Mouse (Mus musculus) gastrocnemius, postnatal 14 days (tissue): Measurements from ENCODE around the gene Mrpl37. TPM values are rescaled to one million over a fixed set of nuclear protein-coding genes. Genes with fewer than 3 reads are reported as not detected.

Source experiments
- total RNA-seq, 2 experiments: library from RNA; stranded (reverse); gene quantifications; 2 replicates each; pipeline ENCODE4 v1.2.3; 2021

Mrpl37 gene
- total RNA-seq, 2 experiments from 2014 or later: 75.8 to 84.3 TPM

Other genes starting within 250 kb of the Mrpl37 start
- 10 to 100 TPM; 23.4 to 27.9 TPM for gene Ssbp3, start 156.2 kb downstream of the Mrpl37 start, total RNA-seq
- 10 to 100 TPM; 16.2 to 17.1 TPM for gene Cyb5rl, start 120 bp upstream of the Mrpl37 start, total RNA-seq
- gene Cdcp2, start 30.0 kb upstream of the Mrpl37 start, total RNA-seq: not detected
- gene Tmem59, start 111.5 kb upstream of the Mrpl37 start, total RNA-seq: 10 to 100 TPM; 89.6 to 98.8 TPM
- gene Tceanc2, start 112.2 kb upstream of the Mrpl37 start, total RNA-seq: 10 to 100 TPM; 11.6 to 14.1 TPM
- gene Ldlrad1, start 142.3 kb upstream of the Mrpl37 start, total RNA-seq: not detected
- gene Lrrc42, start 186.7 kb upstream of the Mrpl37 start, total RNA-seq: 10 to 100 TPM; 12.6 to 14.7 TPM
- gene Hspb11, start 186.7 kb upstream of the Mrpl37 start, total RNA-seq: 10 to 100 TPM; 13.7 to 14.1 TPM
- gene Dio1, start 240.3 kb upstream of the Mrpl37 start, total RNA-seq: not detected
- 10 to 100 TPM; 12.0 to 12.7 TPM for gene Yipf1, start 247.5 kb upstream of the Mrpl37 start, total RNA-seq